Mouse (Mus musculus): Measurements from ENCODE around the gene Arsb. TPM values are rescaled to one million over a fixed set of nuclear protein-coding genes. Genes with fewer than 3 reads are reported as not detected.

Arsb gene
- total and polyA plus RNA-seq, 3 experiments = 0.01 to 0.05 TPM; not detected in 1

DNA sequence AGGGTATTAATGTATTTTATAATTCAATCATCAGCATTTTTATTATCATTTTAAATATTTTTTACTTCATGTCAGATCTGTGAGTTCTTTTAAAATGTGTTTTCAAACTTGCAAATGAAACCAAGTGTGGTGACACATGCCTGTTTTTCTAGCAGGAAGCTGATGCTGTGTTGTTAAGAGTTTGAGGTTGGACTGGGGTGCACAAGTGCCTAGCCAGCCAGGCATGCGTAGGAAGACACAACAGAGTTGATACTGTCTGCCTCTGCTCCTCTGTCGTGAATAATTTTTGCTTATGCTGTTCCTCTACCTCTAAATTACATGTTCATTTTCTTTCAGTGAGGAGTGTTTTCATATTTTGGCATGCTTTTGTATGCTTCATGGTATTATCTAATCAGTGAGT is 122.7 kb downstream of the Arsb start:
- H3K9me3 ChIP-seq (replicated peaks) = no peaks in the 10 kb centered on the region
- TF ChIP-seq POLR2AphosphoS5 (IDR thresholded peaks at IDR 0.05; ENCODE audit: insufficient replicate concordance, low read depth, low read length) = no peak
- TF ChIP-seq GATA2 (IDR thresholded peaks at IDR 0.05; ENCODE audit: borderline replicate concordance, low read depth, low read length) = no peak
- no peak for TF ChIP-seq CTCF (IDR thresholded peaks at IDR 0.05; ENCODE audit: low read depth, low read length)
- no peak for TF ChIP-seq TAL1 (conservative IDR thresholded peaks at IDR 0.05; ENCODE audit: low read depth, low read length)
- H3K4me3 ChIP-seq (ENCODE audit: low read depth, low read length) = no peak overlapping the region
- H3K4me1 ChIP-seq (ENCODE audit: insufficient read depth, low read depth, low read length) = no peaks in the 10 kb centered on the region
- no peaks in the 10 kb centered on the region for H3K36me3 ChIP-seq (replicated peaks)
- ATAC-seq (ENCODE audit: extremely low read depth, insufficient number of reproducible peaks, low FRiP score, poor library complexity, severe bottlenecking) (no peak), DNase-seq (ENCODE audit: low spot score) (no peak)
- H3K27me3 ChIP-seq (ENCODE audit: insufficient read depth, low read length) = no peaks in the 10 kb centered on the region; the same call in 1 of the 2 replicates

DNA sequence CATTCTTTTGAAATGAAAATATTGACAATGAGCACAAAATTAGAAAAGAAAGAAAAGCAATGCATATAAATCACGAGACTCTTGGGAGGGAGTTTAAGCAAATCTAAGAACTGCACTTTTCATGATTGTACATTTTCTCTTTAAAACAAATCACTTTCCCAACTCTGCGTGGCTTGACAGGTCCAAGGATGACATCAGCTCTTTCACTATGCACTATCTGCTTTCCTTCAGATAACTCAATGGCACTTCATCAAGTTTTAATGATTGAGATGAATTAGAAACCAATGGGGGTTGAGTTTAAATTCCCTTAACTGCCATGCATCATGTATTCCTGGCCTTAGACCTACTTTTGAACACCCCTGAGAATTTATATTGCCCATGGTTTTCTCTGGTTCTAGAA is 124.0 kb downstream of the Arsb start:
- H3K36me3 ChIP-seq (replicated peaks) = no peaks in the 10 kb centered on the region
- no peaks in the 10 kb centered on the region for H3K9me3 ChIP-seq (replicated peaks)
- no peaks in the 10 kb centered on the region for H3K4me1 ChIP-seq (ENCODE audit: insufficient read depth, low read depth, low read length)
- no peak overlapping the region for H3K4me3 ChIP-seq (ENCODE audit: low read depth, low read length)
- DNase-seq (ENCODE audit: low spot score) = no peak
- no peak for ATAC-seq (ENCODE audit: extremely low read depth, insufficient number of reproducible peaks, low FRiP score, poor library complexity, severe bottlenecking)
- TF ChIP-seq CTCF (IDR thresholded peaks at IDR 0.05; ENCODE audit: low read depth, low read length) (no peak), POLR2AphosphoS5 (IDR thresholded peaks at IDR 0.05; ENCODE audit: insufficient replicate concordance, low read depth, low read length) (no peak), GATA1 (IDR thresholded peaks at IDR 0.05; ENCODE audit: borderline replicate concordance, low read length) (no peak), TAL1 (conservative IDR thresholded peaks at IDR 0.05; ENCODE audit: low read depth, low read length) (no peak), GATA2 (IDR thresholded peaks at IDR 0.05; ENCODE audit: borderline replicate concordance, low read depth, low read length) (no peak)
- H3K27me3 ChIP-seq (ENCODE audit: insufficient read depth, low read length) = no peaks in the 10 kb centered on the region; the same call in 1 of the 2 replicates

DNA sequence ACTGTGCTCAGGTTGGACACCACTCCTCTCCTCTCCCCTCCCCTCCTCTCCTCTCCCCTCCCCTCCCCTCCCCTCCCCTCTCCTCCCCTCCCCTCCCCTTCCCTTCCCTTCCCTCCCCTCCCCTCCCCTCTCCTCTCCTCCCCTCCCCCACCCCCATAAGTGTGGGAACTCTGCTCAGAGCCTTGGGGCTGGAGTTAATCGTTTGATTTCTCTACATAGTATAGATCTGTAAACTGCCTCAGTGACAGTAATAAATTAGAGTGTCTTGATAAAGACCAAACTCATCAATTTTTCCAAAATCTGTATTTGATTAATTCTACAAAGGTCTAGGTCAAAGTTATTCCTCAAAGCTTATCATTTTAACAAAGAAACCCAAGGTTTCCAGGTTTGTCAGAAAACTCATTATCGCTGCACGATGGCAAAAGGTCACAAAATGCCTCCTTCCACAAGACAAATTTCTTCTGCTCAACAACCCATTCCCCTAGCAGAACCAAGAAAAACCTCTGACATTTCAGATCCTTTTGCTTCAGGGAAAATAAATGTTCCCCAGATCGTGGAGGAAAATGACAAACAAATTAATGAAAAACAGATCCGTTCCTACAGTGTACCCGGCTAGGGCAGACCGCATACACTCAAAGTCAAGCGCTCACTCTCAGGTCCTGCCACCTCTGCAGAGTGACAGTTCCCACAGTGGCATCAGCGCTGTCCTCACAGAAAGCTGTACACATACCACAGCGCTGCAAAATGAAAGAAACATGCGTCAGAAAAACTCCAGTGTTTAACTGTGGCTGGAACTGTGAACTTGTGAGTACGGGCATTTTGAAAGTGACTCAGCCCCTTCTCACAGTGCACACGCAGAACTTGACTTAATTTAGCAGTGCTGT is 126.8 kb downstream of the Arsb start:
- Histone ChIP-seq H3K4me3 (ENCODE audit: low read depth, low read length) (no peak overlapping the region), H3K27me3 (ENCODE audit: insufficient read depth, low read length) (no peaks in the 10 kb centered on the region), H3K36me3 (replicated peaks) (no peaks in the 10 kb centered on the region), H3K4me1 (ENCODE audit: insufficient read depth, low read depth, low read length) (no peaks in the 10 kb centered on the region), H3K9me3 (replicated peaks) (no peaks in the 10 kb centered on the region)
- no peak for DNase-seq (ENCODE audit: low spot score)
- TF ChIP-seq POLR2AphosphoS5 (IDR thresholded peaks at IDR 0.05; ENCODE audit: insufficient replicate concordance, low read depth, low read length) (no peak), GATA1 (IDR thresholded peaks at IDR 0.05; ENCODE audit: borderline replicate concordance, low read length) (no peak), TAL1 (conservative IDR thresholded peaks at IDR 0.05; ENCODE audit: low read depth, low read length) (no peak), CTCF (IDR thresholded peaks at IDR 0.05; ENCODE audit: low read depth, low read length) (no peak), GATA2 (IDR thresholded peaks at IDR 0.05; ENCODE audit: borderline replicate concordance, low read depth, low read length) (no peak)
- no peak for ATAC-seq (ENCODE audit: extremely low read depth, insufficient number of reproducible peaks, low FRiP score, poor library complexity, severe bottlenecking)

DNA sequence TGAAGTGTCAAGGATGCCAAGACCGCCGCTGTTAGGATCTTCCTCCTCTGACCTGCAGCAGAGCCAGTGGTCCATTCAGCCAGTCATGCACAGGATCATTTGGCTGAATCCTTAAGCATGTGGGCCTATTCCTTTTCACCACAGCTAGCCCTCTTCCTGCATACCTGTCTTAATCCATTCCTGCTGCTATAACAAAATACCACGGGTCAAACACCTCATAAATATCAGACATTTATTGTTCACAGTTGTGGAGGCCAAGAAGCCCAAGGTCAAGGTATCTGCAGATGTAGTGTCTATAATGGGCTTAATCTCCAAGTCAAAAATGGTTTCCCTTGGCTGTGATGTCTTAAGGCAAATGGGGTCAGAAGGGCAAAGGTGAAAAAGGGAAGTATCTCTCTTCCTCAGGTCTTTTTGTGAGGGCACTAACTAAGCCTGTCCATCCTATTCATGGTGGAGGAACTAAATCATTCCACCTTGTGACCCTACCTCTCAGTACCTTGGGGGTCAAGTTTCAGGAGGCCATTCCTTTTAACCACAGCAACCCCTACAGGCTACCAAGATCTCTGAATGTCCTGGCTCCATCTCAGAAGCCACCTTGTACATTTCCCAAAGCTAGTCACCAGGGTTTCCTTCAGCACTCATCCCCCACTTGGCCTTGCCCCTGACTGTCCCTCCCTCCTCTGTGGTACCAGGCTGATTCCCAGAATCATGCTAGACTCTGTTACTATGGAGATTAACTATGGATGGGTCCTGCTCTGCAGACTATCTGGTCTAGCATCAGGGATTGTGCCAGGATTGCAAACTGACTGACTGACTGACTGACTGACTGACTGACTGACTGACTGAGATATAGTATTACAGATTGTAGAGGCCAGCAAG is 128.2 kb downstream of the Arsb start:
- H3K9me3 ChIP-seq (replicated peaks) = no peaks in the 10 kb centered on the region
- TF ChIP-seq GATA1 (IDR thresholded peaks at IDR 0.05; ENCODE audit: borderline replicate concordance, low read length) = no peak
- TF ChIP-seq GATA2 (IDR thresholded peaks at IDR 0.05; ENCODE audit: borderline replicate concordance, low read depth, low read length) = no peak
- TF ChIP-seq CTCF (IDR thresholded peaks at IDR 0.05; ENCODE audit: low read depth, low read length) = no peak
- TF ChIP-seq TAL1 (conservative IDR thresholded peaks at IDR 0.05; ENCODE audit: low read depth, low read length) = no peak
- TF ChIP-seq POLR2AphosphoS5 (IDR thresholded peaks at IDR 0.05; ENCODE audit: insufficient replicate concordance, low read depth, low read length) = no peak
- no peak for ATAC-seq (ENCODE audit: extremely low read depth, insufficient number of reproducible peaks, low FRiP score, poor library complexity, severe bottlenecking)

DNA sequence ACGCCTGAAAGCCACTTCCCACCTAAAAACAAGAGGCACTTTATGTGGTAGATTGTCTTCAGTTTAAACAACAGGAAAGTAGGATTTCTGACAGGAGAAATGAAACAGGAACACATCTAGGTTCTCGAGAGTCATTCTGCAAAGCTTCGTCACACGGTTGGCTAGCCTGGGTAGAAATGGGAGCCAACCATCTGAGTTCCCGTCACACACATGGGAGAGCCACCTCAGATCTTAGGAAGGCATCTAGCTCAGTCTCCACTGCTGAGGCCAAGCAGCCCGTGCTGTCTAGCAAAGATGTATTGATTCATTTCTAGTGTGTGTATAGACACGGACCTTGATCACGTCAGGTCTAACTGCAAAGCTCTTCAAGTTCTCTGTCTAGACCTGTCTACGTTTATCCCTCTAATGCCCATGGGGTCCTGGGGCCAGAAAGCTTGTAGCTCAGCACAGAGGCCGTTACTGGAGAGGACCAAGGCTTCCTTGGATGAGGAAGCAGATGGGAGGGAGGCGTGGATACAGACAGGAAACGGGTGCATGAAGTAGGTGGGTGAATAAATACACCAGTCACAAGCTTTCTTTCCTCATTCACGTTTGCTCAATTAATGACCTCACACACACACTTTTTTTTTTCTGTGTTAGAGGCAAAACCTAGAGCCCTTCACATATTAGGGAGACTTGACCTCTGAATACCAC is 129.7 kb downstream of the Arsb start:
- Histone ChIP-seq H3K36me3 (replicated peaks) (no peaks in the 10 kb centered on the region), H3K9me3 (replicated peaks) (no peaks in the 10 kb centered on the region), H3K4me3 (ENCODE audit: low read depth, low read length) (no peak overlapping the region), H3K4me1 (ENCODE audit: insufficient read depth, low read depth, low read length) (no peaks in the 10 kb centered on the region), H3K27me3 (ENCODE audit: insufficient read depth, low read length) (no peaks in the 10 kb centered on the region)
- no peak for TF ChIP-seq GATA1 (IDR thresholded peaks at IDR 0.05; ENCODE audit: borderline replicate concordance, low read length)
- no peak for TF ChIP-seq CTCF (IDR thresholded peaks at IDR 0.05; ENCODE audit: low read depth, low read length)
- no peak for TF ChIP-seq GATA2 (IDR thresholded peaks at IDR 0.05; ENCODE audit: borderline replicate concordance, low read depth, low read length)
- no peak for TF ChIP-seq POLR2AphosphoS5 (IDR thresholded peaks at IDR 0.05; ENCODE audit: insufficient replicate concordance, low read depth, low read length)
- no peak for TF ChIP-seq TAL1 (conservative IDR thresholded peaks at IDR 0.05; ENCODE audit: low read depth, low read length)
- no peak for DNase-seq (ENCODE audit: low spot score)
- ATAC-seq (ENCODE audit: extremely low read depth, insufficient number of reproducible peaks, low FRiP score, poor library complexity, severe bottlenecking) = no peak

More for the DNA sequence above, 128.2 kb downstream of the Arsb start:
- Histone ChIP-seq H3K4me3 (ENCODE audit: low read depth, low read length) (no peak overlapping the region), H3K27me3 (ENCODE audit: insufficient read depth, low read length) (no peaks in the 10 kb centered on the region), H3K36me3 (replicated peaks) (no peaks in the 10 kb centered on the region), H3K4me1 (ENCODE audit: insufficient read depth, low read depth, low read length) (no peaks in the 10 kb centered on the region)
- DNase-seq (ENCODE audit: low spot score) = no peak

All from G1E (cell line).